ENCODE assay signal across 11 mouse cellular contexts in genomic region chr6:127250874-127251670, GRCm38 (mm10).
DNase-seq lines count a peak whose midpoint lies in the region; ATAC-seq lines count a peak whose summit lies in the region.
"Had no signal": no experiment of that assay in that cellular context is flagged by ENCODE, and none has a peak within 500 bp of the region (broad histone marks: within the 10 kb centered on the region; RNA-seq: fewer than 3 reads in every experiment).

No protein-coding gene starts in this region.

- H3K9ac ChIP-seq in kidney, embryonic 16.5 days (replicated peaks; ENCODE audit: low read length) = peak overlapping the region; percentile 23
- peak overlapping the region; percentile 23 for H3K9ac ChIP-seq in embryonic facial prominence, embryonic 11.5 days (replicated peaks; ENCODE audit: low read length)
- no peak overlapping the region for H3K9ac ChIP-seq in hindbrain, embryonic 15.5 days
- peak overlapping the region; percentile 30; the same call in 1 of the 2 replicates for H3K9ac ChIP-seq in midbrain, embryonic 16.5 days (ENCODE audit: low read depth, low read length)

- peak overlapping the region; percentile 41 for H3K4me2 ChIP-seq in kidney, embryonic 16.5 days (replicated peaks; ENCODE audit: low read depth, low read length)
- peak overlapping the region; percentile 29 for H3K4me2 ChIP-seq in embryonic facial prominence, embryonic 11.5 days (ENCODE audit: low read depth, low read length)
- no peak overlapping the region for H3K4me2 ChIP-seq in hindbrain, embryonic 15.5 days
- H3K4me2 ChIP-seq in midbrain, embryonic 16.5 days (ENCODE audit: low read length) = no peak overlapping the region

- 0 out of 2 replicates have a peak, but pooled peaks cover 2% of the 10 kb centered on the region for H3K9me3 ChIP-seq in kidney, embryonic 16.5 days (ENCODE audit: low read length)
- no peaks in the 10 kb centered on the region for H3K9me3 ChIP-seq in embryonic facial prominence, embryonic 11.5 days (replicated peaks; ENCODE audit: control insufficient read depth, low read length)
- no peaks in the 10 kb centered on the region for H3K9me3 ChIP-seq in hindbrain, embryonic 15.5 days
- H3K9me3 ChIP-seq in midbrain, embryonic 16.5 days (replicated peaks; ENCODE audit: control insufficient read depth, low read length, poor library complexity, severe bottlenecking) = no peaks in the 10 kb centered on the region

- ATAC-seq in kidney, embryonic 16.5 days (ENCODE audit: low FRiP score, low TSS enrichment) = 0 out of 2 replicates have a peak, but pooled peaks have one; percentile 10
- ATAC-seq in embryonic facial prominence, embryonic 11.5 days (replicated peaks; ENCODE audit: insufficient number of reproducible peaks, low FRiP score, low TSS enrichment, low read depth) = peak; percentile 72
- ATAC-seq in hindbrain, embryonic 15.5 days (ENCODE audit: low FRiP score, low read depth) = peak; percentile 46; the same call in 1 of the 2 replicates
- ATAC-seq in midbrain, embryonic 16.5 days = no peak

- peak overlapping the region; percentile 76 for H3K27ac ChIP-seq in kidney, embryonic 16.5 days (ENCODE audit: low read length)
- H3K27ac ChIP-seq in embryonic facial prominence, embryonic 11.5 days (replicated peaks; ENCODE audit: low read depth, low read length) = peak overlapping the region; percentile 93
- no peak overlapping the region for H3K27ac ChIP-seq in hindbrain, embryonic 15.5 days (replicated peaks)
- no peak overlapping the region for H3K27ac ChIP-seq in midbrain, embryonic 16.5 days (ENCODE audit: low read length)

- 0 out of 2 replicates have a peak overlapping the region, but pooled peaks have one; percentile 13 for H3K4me3 ChIP-seq in kidney, embryonic 16.5 days (ENCODE audit: low read length)
- peak overlapping the region; percentile 0; the same call in 1 of the 2 replicates for H3K4me3 ChIP-seq in embryonic facial prominence, embryonic 11.5 days (ENCODE audit: low read depth, low read length)
- no peak overlapping the region for H3K4me3 ChIP-seq in hindbrain, embryonic 15.5 days
- H3K4me3 ChIP-seq in midbrain, embryonic 16.5 days (ENCODE audit: low read depth, low read length) = no peak overlapping the region

- H3K27me3 ChIP-seq in kidney, embryonic 16.5 days (ENCODE audit: insufficient read depth, low read length) = no peaks in the 10 kb centered on the region
- H3K27me3 ChIP-seq in embryonic facial prominence, embryonic 11.5 days (ENCODE audit: control insufficient read depth, insufficient read depth, low read length) = no peaks in the 10 kb centered on the region
- no peaks in the 10 kb centered on the region for H3K27me3 ChIP-seq in hindbrain, embryonic 15.5 days
- no peaks in the 10 kb centered on the region for H3K27me3 ChIP-seq in midbrain, embryonic 16.5 days (ENCODE audit: control insufficient read depth, insufficient read depth, low read depth, low read length)

- DNase-seq in kidney, adult 11 months = no peak
- DNase-seq in embryonic facial prominence, embryonic 11.5 days (ENCODE audit: low spot score) = peak; percentile 82
- no peak for DNase-seq in gastrocnemius, postnatal 25 days
- DNase-seq in layer of hippocampus, postnatal 36 days = no peak
- DNase-seq in urinary bladder, postnatal 4 days (ENCODE audit: low spot score in 2 of 2) = no peak
- DNase-seq: cerebellum, adult 8-10 months; heart, postnatal 36 days; left cerebral cortex, postnatal 4 days had no signal

- H3K4me1 ChIP-seq in kidney, embryonic 16.5 days (ENCODE audit: insufficient read depth, low read length) = peaks cover 38% of the 10 kb centered on the region
- H3K4me1 ChIP-seq in embryonic facial prominence, embryonic 11.5 days (ENCODE audit: control insufficient read depth, insufficient read depth, low read length) = no peaks in the 10 kb centered on the region; the same call in none of the 2 replicates
- H3K4me1 ChIP-seq in hindbrain, embryonic 15.5 days (replicated peaks) = peaks cover 11% of the 10 kb centered on the region
- H3K4me1 ChIP-seq in midbrain, embryonic 16.5 days (ENCODE audit: control insufficient read depth, insufficient read depth, low read length) = peaks cover 5% of the 10 kb centered on the region

- H3K36me3 ChIP-seq in kidney, embryonic 16.5 days (ENCODE audit: insufficient read depth, low read length) = no peaks in the 10 kb centered on the region
- H3K36me3 ChIP-seq in embryonic facial prominence, embryonic 11.5 days (replicated peaks; ENCODE audit: control insufficient read depth, insufficient read depth, low read depth, low read length) = no peaks in the 10 kb centered on the region
- no peaks in the 10 kb centered on the region for H3K36me3 ChIP-seq in hindbrain, embryonic 15.5 days
- no peaks in the 10 kb centered on the region for H3K36me3 ChIP-seq in midbrain, embryonic 16.5 days (ENCODE audit: control insufficient read depth, insufficient read depth, low read length)

- 18% methylated on average over 11 of the region's 11 CpGs for WGBS in kidney, embryonic 16.5 days
- 5% methylated on average over 11 of the region's 11 CpGs for WGBS in embryonic facial prominence, embryonic 11.5 days
- WGBS in hindbrain, embryonic 15.5 days = 11% methylated on average over 11 of the region's 11 CpGs
- 18% methylated on average over 11 of the region's 11 CpGs for WGBS in midbrain, embryonic 16.5 days

Comparison
In these comparisons a context has a peak if more than half of its experiments do, and no peak if none do; other contexts are left out.
1. H3K27ac ChIP-seq: peak in kidney, embryonic 16.5 days (single experiment) and embryonic facial prominence, embryonic 11.5 days (single experiment); none in hindbrain, embryonic 15.5 days (single experiment) and midbrain, embryonic 16.5 days (single experiment).
2. H3K4me2 ChIP-seq: peak in kidney, embryonic 16.5 days (single experiment) and embryonic facial prominence, embryonic 11.5 days (single experiment); none in hindbrain, embryonic 15.5 days (single experiment) and midbrain, embryonic 16.5 days (single experiment).
3. H3K4me3 ChIP-seq: peak in kidney, embryonic 16.5 days (single experiment) and embryonic facial prominence, embryonic 11.5 days (single experiment); none in hindbrain, embryonic 15.5 days (single experiment) and midbrain, embryonic 16.5 days (single experiment).